Mouse (Mus musculus) stomach, embryonic 14.5 days (tissue): ENCODE results near the gene Uhrf2. TPM values are rescaled to one million over a fixed set of nuclear protein-coding genes. Genes with fewer than 3 reads are reported as not detected.

Experiments
- ATAC-seq: fragments of 200-750 bp; cut with Nextera tagmentation; 2 replicates; pipeline ENCODE4 v1.8.0; 2017; ENCODE audit warnings: low read depth, moderate TSS enrichment; ENCODE audit not compliant: insufficient number of reproducible peaks, insufficient read depth, low FRiP score
- H3K27ac ChIP-seq: fragments of 300-500 bp; sonication (generic); 2 replicates; pipeline ENCODE4 v1.5.1; 2014; ENCODE audit warnings: mild to moderate bottlenecking, low read length, moderate library complexity, mixed read lengths
- H3K27me3 ChIP-seq: fragments of 300-500 bp; sonication (generic); 2 replicates; pipeline ENCODE4 v1.6.1; 2014; ENCODE audit warnings: low read length, control low read depth, mixed read lengths; ENCODE audit not compliant: control insufficient read depth, insufficient read depth
- H3K36me3 ChIP-seq: fragments of 300-500 bp; sonication (generic); 2 replicates; pipeline ENCODE4 v1.6.1; 2014; ENCODE audit warnings: mild to moderate bottlenecking, control low read depth, low read length, moderate library complexity, mixed read lengths; ENCODE audit not compliant: control insufficient read depth, insufficient read depth
- H3K4me1 ChIP-seq: fragments of 300-500 bp; sonication (generic); 2 replicates; pipeline ENCODE4 v1.6.1; 2014; ENCODE audit warnings: low read length, control low read depth, mixed read lengths; ENCODE audit not compliant: control insufficient read depth, insufficient read depth
- H3K4me2 ChIP-seq: fragments of 300-500 bp; sonication (generic); replicated peaks from 2 replicates; pipeline ENCODE4 v1.6.1; 2014; ENCODE audit warnings: low read depth, low read length, control low read depth
- H3K4me3 ChIP-seq: fragments of 300-500 bp; sonication (generic); 2 replicates; pipeline ENCODE4 v1.5.1; 2014; ENCODE audit warnings: low read depth, low read length, control low read depth
- H3K9ac ChIP-seq: fragments of 300-500 bp; sonication (generic); replicated peaks from 2 replicates; pipeline ENCODE4 v1.6.1; 2014; ENCODE audit warnings: low read depth, mild to moderate bottlenecking, control low read depth, low read length, moderate library complexity, mixed read lengths
- H3K9me3 ChIP-seq: fragments of 300-500 bp; sonication (generic); 2 replicates; pipeline ENCODE4 v1.6.1; 2016; ENCODE audit warnings: low read depth, low read length, control low read depth; ENCODE audit not compliant: control insufficient read depth
- WGBS: fragments of 180-500 bp; shearing (Covaris S2); extraction: QIAGEN DNeasy Blood & Tissue Kit; methylation state at CpG from one replicate; pipeline ENCODE4 v1.1.7; 2014; 5-methylcytosine and 5-hydroxymethylcytosine counted together
- polyA plus RNA-seq: library from polyadenylated mRNA; unstranded; fragments of >200 nt; fragmentation: Nextera tagmentation; extraction: Ambion mirVana; gene quantifications from 2 replicates; pipeline ENCODE4 v1.2.1, GENCODE M21; 2014

Uhrf2 gene
- polyA plus RNA-seq, 1 experiment from 2014 or later, result 90.1 TPM

DNA sequence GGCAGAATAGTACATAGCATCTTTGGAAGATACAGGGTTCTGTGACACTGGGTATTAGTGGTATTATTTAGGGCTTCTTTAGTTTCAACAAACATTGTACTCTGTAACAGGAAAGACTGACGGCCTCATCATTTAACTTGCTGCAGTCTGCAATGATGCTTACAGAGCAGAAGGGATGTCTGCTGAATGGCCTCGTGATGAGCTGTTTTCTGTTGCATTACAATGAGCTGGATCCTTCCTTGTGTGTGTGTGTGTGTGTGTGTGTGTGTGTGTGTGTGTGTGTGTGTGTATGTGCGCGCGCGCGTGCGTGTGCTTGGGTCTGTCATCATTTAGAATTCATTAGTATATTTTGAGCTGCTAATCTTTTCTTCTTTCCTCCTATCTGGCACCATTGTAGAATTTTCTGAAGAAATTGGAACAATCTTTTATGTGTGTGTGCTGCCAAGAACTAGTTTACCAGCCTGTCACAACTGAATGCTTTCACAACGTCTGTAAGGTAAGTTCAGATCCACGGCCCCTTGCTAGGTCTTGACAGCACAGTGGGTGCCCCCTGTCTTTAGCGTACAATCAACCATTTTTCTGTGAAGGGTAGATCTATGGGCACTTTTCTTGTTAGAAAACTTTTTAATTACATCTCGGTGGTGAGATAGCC is 61.5 kb downstream of the Uhrf2 start:
- Histone ChIP-seq H3K36me3 (peaks cover 74% of the 10 kb centered on the region), H3K27ac (no peak overlapping the region), H3K4me3 (no peak overlapping the region), H3K9me3 (no peaks in the 10 kb centered on the region), H3K4me1 (no peaks in the 10 kb centered on the region), H3K4me2 (no peak overlapping the region), H3K27me3 (no peaks in the 10 kb centered on the region), H3K9ac (no peak overlapping the region)
- ATAC-seq, result no peak
- 93% methylated on average over 12 of the region's 12 CpGs for WGBS

DNA sequence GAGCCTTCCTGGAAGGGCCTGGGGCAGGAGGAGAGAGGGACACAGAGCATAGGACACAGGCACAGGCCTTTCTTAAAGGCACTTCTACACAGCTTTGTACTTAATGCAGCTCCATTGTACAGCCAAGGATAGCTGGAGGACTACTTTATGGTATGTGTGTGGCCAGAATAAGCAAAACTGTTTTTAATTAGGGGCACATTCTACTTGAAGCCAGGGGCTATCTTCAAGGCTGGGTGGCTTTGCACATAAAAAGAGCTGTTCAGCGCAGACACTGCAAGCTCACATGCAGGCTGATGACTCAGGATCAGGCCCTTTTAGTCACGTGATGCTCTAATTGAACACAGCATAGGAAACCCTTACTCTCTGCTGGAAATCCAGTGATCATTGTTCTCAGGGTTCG is 65.9 kb downstream of the Uhrf2 start:
- no peak overlapping the region for H3K9ac ChIP-seq
- no peak for ATAC-seq
- peaks cover 50% of the 10 kb centered on the region for H3K36me3 ChIP-seq
- no peak overlapping the region for H3K4me2 ChIP-seq
- H3K9me3 ChIP-seq, result 0 out of 2 replicates have a peak, but pooled peaks cover 3% of the 10 kb centered on the region
- H3K27ac ChIP-seq, result no peak overlapping the region
- WGBS, result 81% methylated on average over 3 of the region's 3 CpGs
- H3K4me3 ChIP-seq, result no peak overlapping the region
- H3K27me3 ChIP-seq, result no peaks in the 10 kb centered on the region
- H3K4me1 ChIP-seq, result no peaks in the 10 kb centered on the region

DNA sequence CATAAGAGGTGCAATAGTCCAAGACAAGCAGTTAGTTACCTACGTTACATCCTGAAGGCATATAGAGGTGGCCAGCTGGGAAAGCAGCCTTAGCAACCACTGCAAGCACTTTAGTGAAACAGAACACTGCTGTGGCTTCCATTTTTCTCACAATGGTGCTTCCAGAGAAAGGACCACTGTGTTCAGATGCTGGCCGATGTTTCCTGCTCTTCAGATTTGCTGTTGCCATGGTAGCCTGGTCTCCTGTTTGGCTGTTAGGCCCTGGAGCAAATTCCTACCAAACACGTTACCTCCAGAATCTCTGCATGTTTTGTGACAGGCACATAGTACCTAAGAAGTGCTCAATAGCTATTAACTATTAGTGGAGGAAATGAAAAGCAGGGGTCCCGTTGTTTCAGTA is 66.7 kb downstream of the Uhrf2 start:
- H3K36me3 ChIP-seq, result peaks cover 47% of the 10 kb centered on the region
- WGBS, result 91% methylated on average over 4 of the region's 4 CpGs
- H3K9me3 ChIP-seq, result 0 out of 2 replicates have a peak, but pooled peaks cover 3% of the 10 kb centered on the region
- H3K27ac ChIP-seq, result no peak overlapping the region
- no peaks in the 10 kb centered on the region for H3K27me3 ChIP-seq
- no peak overlapping the region for H3K4me3 ChIP-seq
- H3K4me1 ChIP-seq, result no peaks in the 10 kb centered on the region
- no peak for ATAC-seq
- H3K9ac ChIP-seq, result no peak overlapping the region
- H3K4me2 ChIP-seq, result no peak overlapping the region

DNA sequence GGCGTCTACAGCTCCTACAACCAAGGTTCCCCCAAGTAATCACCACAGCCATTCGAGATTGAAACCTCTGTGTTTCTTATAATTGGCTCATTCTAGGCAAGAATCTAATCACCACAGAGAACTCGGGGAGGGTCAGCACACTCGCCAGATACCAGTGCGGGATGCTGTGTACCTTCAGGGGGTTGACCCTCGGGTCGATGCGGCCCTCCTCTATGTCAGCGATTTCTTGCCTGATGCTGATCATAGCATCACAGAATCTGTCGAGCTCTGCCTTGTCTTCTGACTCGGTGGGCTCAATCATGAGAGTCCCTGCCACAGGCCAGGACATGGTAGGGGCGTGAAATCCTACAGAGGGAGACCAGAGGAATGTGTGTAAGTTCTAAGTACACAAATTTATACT is 70.3 kb downstream of the Uhrf2 start:
- Histone ChIP-seq H3K27me3 (no peaks in the 10 kb centered on the region), H3K9ac (no peak overlapping the region), H3K4me3 (no peak overlapping the region), H3K9me3 (0 out of 2 replicates have a peak, but pooled peaks cover 3% of the 10 kb centered on the region), H3K36me3 (peaks cover 19% of the 10 kb centered on the region), H3K4me1 (no peaks in the 10 kb centered on the region), H3K4me2 (no peak overlapping the region), H3K27ac (no peak overlapping the region)
- no peak for ATAC-seq
- WGBS, result 97% methylated on average over 12 of the region's 12 CpGs

DNA sequence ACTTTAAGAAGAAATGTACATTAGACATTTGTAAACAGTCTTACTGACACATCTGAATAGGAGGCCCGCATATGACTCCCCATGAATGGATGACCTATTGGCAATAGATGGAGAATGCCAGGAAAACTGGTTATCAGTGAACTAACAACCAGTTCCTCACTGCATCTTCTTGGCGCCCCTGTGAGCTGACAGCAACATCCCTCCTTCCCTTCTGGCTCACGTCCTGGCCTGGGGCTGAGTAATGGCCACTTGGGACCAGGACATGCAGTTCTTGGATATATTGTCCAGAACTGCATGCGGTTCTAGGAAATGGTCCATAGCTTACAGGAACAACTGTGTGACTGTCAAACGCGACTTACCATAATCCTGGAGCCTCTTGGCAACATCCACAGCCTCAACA is 72.3 kb downstream of the Uhrf2 start:
- ATAC-seq, result no peak
- H3K9me3 ChIP-seq, result 0 out of 2 replicates have a peak, but pooled peaks cover 3% of the 10 kb centered on the region
- no peak overlapping the region for H3K4me3 ChIP-seq

DNA sequence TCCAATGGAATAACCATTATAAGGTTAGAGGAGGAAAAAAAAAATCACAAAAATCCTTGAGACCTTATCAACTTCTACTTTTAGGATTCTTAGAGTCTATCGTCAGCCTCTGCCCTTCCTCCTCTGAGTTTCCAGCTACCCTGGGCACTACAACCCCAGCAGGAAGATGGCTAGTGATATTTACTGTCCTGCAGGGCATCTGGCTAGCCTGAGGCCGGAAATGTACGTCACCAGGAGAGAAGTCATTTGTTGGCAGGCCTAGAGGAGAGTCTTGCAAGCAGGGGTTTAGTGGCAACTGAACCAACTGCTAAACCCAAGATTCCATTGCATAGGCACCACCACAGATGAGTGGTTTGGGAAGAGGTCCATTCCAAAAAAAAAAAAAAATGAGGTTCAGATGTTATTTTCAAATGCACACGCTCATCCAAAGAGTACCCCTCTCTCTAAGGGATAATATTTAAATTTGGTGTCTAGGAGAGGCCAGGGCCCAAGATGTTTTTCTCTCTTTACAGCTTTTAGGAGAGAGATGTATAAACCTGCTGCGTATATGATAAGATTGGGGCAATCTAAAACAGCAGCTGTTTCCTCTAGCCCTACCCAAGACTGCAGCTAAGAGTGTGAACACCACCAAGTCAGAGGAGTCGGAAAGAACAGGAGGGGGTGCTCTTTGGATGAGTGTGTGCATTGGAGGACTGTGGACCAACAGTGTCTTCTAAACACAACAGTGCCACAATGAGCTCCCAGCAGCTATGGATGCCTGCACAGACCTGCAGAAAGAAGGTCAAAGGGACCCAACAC is 74.9 kb downstream of the Uhrf2 start:
- H3K36me3 ChIP-seq, result no peaks in the 10 kb centered on the region
- no peaks in the 10 kb centered on the region for H3K9me3 ChIP-seq
- no peaks in the 10 kb centered on the region for H3K4me1 ChIP-seq
- no peak overlapping the region for H3K27ac ChIP-seq
- WGBS, result 86% methylated on average over 6 of the region's 6 CpGs
- no peak overlapping the region for H3K9ac ChIP-seq
- H3K4me2 ChIP-seq, result no peak overlapping the region
- ATAC-seq, result no peak
- H3K4me3 ChIP-seq, result no peak overlapping the region
- H3K27me3 ChIP-seq, result no peaks in the 10 kb centered on the region

More for the DNA sequence above, 72.3 kb downstream of the Uhrf2 start:
- no peaks in the 10 kb centered on the region for H3K27me3 ChIP-seq
- no peak overlapping the region for H3K9ac ChIP-seq
- H3K36me3 ChIP-seq, result peaks cover 3% of the 10 kb centered on the region; the same call in 1 of the 2 replicates
- 87% methylated on average over 6 of the region's 6 CpGs for WGBS
- no peak overlapping the region for H3K4me2 ChIP-seq
- H3K4me1 ChIP-seq, result no peaks in the 10 kb centered on the region
- no peak overlapping the region for H3K27ac ChIP-seq

DNA sequence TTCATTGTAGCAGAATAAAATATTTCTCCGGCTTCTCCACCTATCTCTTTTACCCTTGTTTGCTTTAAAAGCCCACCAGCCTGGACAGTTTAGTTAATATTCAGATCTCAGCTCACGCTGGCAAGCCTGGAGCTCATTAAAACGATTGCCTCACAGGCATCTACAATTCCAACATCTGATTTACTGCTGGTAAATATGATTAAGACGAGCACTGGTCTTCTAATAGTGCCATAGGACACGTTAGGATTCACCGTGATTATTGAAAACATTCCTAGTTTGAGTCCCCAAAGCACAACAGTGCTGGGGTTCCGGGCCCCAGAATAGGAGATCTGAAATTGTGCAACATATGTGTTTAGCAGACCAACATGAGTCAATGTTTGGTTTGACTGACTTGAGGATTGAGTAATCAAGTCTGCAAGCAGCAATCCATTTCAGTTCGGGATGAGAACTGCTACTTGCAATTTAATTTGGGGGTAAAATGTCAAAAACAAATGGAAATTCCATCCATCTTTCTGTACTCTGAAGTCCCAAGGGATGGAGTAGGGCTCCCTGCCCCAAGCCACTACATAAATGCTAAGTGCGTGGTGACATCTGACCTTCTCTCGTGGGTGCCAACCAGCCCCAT is 77.0 kb downstream of the Uhrf2 start:
- Histone ChIP-seq H3K4me3 (no peak overlapping the region), H3K9me3 (no peaks in the 10 kb centered on the region), H3K27me3 (no peaks in the 10 kb centered on the region), H3K36me3 (no peaks in the 10 kb centered on the region), H3K27ac (no peak overlapping the region), H3K4me2 (no peak overlapping the region), H3K4me1 (no peaks in the 10 kb centered on the region), H3K9ac (no peak overlapping the region)
- no peak for ATAC-seq
- 80% methylated on average over 10 of the region's 10 CpGs for WGBS

DNA sequence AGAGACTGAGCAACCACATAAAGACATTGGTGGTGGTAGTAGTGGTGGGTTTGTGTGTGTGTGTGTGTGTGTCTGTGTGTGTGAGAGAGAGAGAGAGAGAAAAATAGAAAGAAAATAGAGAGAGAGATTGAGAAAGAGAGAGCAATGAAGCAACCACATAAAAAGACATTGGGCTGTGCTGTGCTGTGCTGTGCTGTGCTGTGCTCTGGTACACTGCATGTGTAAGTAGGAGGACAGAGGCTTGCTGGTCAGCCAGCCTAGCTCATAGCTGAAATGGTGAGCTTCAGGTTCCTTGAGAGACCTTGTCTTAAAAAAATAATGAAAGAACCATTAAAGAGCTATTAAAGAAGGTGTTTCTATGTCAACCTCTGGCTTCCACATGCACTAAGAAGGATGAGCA is 78.3 kb downstream of the Uhrf2 start:
- Histone ChIP-seq H3K9me3 (no peaks in the 10 kb centered on the region), H3K9ac (no peak overlapping the region), H3K4me2 (no peak overlapping the region), H3K27ac (no peak overlapping the region), H3K4me1 (no peaks in the 10 kb centered on the region), H3K4me3 (no peak overlapping the region), H3K27me3 (no peaks in the 10 kb centered on the region), H3K36me3 (no peaks in the 10 kb centered on the region)
- no peak for ATAC-seq
